Mouse (Mus musculus) embryo, embryonic 11 days (tissue): Measurements from ENCODE around the gene Fam166a.

Experiments used
- DNase-seq: peaks from one replicate; pipeline ENCODE4 v3.0.0-alpha.2; 2015

The Fam166a gene

GRCm38 (mm10) chr2:25223681-25224491 is 5.3 kb downstream of the Fam166a start:
- peak; percentile 76 for DNase-seq

- DNase-seq, result no peak
These were observed 5.9 kb downstream of the Fam166a start, which contains the start of gene Tubb4b for GRCm38 (mm10) chr2:25224492-25224765. Tubb4b (minus strand) TSS chr2:25224702.

- peak; percentile 100 for DNase-seq
These were observed 6.5 kb downstream of the Fam166a start for GRCm38 (mm10) chr2:25224766-25225752.

GRCm38 (mm10) chr2:25225811-25226379 is 7.3 kb downstream of the Fam166a start:
- DNase-seq, result no peak

GRCm38 (mm10) chr2:25226864-25227263 is 8.3 kb downstream of the Fam166a start:
- DNase-seq, result no peak

- no peak for DNase-seq
These were observed 8.9 kb downstream of the Fam166a start for GRCm38 (mm10) chr2:25227406-25227805.

- peak; percentile 90 for DNase-seq
These were observed 9.9 kb downstream of the Fam166a start for GRCm38 (mm10) chr2:25228431-25228889.

- DNase-seq, result no peak
These were observed 10.5 kb downstream of the Fam166a start for GRCm38 (mm10) chr2:25228995-25229530.

GRCm38 (mm10) chr2:25229582-25229981 is 11.0 kb downstream of the Fam166a start:
- no peak for DNase-seq

- no peak for DNase-seq
These were observed 12.0 kb downstream of the Fam166a start for GRCm38 (mm10) chr2:25230581-25230980.

GRCm38 (mm10) chr2:25231038-25231437 is 12.5 kb downstream of the Fam166a start:
- no peak for DNase-seq

GRCm38 (mm10) chr2:25233421-25233820 is 14.9 kb downstream of the Fam166a start:
- DNase-seq, result no peak

GRCm38 (mm10) chr2:25234050-25234449 is 15.5 kb downstream of the Fam166a start, which contains the start of gene Slc34a3:
Slc34a3 (minus strand) TSS chr2:25234364.
- DNase-seq, result no peak

- DNase-seq, result no peak
These were observed 16.1 kb downstream of the Fam166a start for GRCm38 (mm10) chr2:25234551-25235220.

- no peak for DNase-seq
These were observed 18.1 kb downstream of the Fam166a start, which contains the start of gene Rnf224 for GRCm38 (mm10) chr2:25236614-25237013. Rnf224 (minus strand) TSS chr2:25236787.

GRCm38 (mm10) chr2:25237522-25237921 is 19.0 kb downstream of the Fam166a start:
- no peak for DNase-seq

- DNase-seq, result no peak
These were observed 19.6 kb downstream of the Fam166a start for GRCm38 (mm10) chr2:25238106-25238505.

GRCm38 (mm10) chr2:25239766-25240165 is 21.2 kb downstream of the Fam166a start:
- no peak for DNase-seq

GRCm38 (mm10) chr2:25240310-25240709 is 21.8 kb downstream of the Fam166a start:
- no peak for DNase-seq

GRCm38 (mm10) chr2:25240723-25241437 is 22.3 kb downstream of the Fam166a start:
- peak; percentile 89 for DNase-seq

- no peak for DNase-seq
These were observed 22.9 kb downstream of the Fam166a start for GRCm38 (mm10) chr2:25241438-25241775.

- DNase-seq, result peak; percentile 56
These were observed 23.6 kb downstream of the Fam166a start, which contains the start of the genes Rnf208 and Cysrt1 for GRCm38 (mm10) chr2:25242101-25242506. Rnf208 (plus strand) TSS chr2:25242255. Cysrt1 (minus strand) TSS chr2:25242452.
